Mouse (Mus musculus): ENCODE measurements at regions not wholly inside any gene's neighbourhood (a gene's known extent, or its start where the extent isn't known, plus 50 kb on each side); places are given as distances from the start of the nearest gene placed in this dataset.

DNA sequence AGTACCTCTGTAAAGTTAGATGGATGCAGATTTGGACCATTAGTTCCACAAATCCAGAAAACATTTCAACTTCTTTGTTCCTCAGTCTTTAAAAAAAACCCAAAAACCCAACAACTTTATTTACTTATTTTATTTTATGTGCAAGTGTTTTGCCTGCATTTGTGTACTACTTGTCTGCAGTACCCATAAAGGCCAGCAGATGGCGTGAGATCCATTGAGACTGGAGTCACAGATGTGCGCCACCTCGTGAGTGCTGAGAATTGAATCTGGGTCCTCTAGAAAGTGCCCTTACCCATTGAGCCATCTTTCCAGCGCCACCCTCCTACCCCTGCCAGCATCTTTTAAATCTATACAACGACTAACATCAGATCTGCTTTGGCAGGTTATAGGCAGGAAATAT is 53.0 kb downstream of the Gm12689 start:
- 64% methylated on average over 5 of the region's 5 CpGs for WGBS
- Histone ChIP-seq H3K36me3 (no peaks in the 10 kb centered on the region), H3K4me2 (no peak overlapping the region), H3K4me1 (replicated peaks) (0 out of 2 replicates have a peak, but pooled peaks cover 2% of the 10 kb centered on the region), H3K4me3 (replicated peaks) (no peak overlapping the region), H3K9me3 (0 out of 2 replicates have a peak, but pooled peaks cover 4% of the 10 kb centered on the region), H3K27me3 (peaks cover 4% of the 10 kb centered on the region; the same call in 1 of the 2 replicates), H3K27ac (no peak overlapping the region), H3K9ac (replicated peaks) (no peak overlapping the region)
- no peak for ATAC-seq (ENCODE audit: insufficient number of reproducible peaks, insufficient read depth, low FRiP score, low TSS enrichment, low read depth)

DNA sequence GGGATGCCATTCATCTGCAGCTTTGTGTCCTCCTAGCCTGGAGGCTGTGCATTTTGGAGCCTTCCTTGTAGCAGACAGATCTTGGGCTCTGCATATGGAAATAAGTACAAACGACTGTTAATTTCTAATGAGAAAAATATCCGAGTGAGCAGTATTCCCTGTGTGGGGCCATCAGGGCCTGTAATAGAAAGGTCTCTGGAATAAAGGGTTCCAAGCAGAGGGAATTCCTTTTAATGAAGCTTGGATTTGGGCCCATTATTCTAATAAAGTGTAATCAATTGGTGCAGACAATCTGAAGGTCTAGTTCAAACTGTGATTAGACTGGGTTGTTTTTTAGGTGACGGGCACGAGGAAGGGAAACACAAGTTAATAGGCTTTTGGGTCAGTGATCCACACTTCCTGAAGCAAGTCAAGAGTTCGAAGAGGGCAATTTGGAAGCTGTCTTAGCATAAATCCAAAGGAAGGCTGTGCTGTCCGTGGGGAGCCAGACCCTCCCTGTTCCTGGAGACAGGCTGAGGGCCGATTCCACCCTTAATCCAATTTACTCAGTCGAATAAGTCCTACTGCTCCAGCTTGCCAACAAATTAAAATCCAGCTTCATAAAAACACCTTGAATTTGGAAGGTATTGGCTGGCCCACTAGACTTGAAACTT is 57.5 kb downstream of the Gm12689 start:
- no peak for ATAC-seq (ENCODE audit: insufficient number of reproducible peaks, insufficient read depth, low FRiP score, low TSS enrichment, low read depth)
- H3K4me2 ChIP-seq: no peak overlapping the region
- H3K9ac ChIP-seq (replicated peaks): no peak overlapping the region
- no peaks in the 10 kb centered on the region for H3K36me3 ChIP-seq
- no peak overlapping the region for H3K27ac ChIP-seq
- H3K4me1 ChIP-seq (replicated peaks): 0 out of 2 replicates have a peak, but pooled peaks cover 10% of the 10 kb centered on the region
- H3K9me3 ChIP-seq: 0 out of 2 replicates have a peak, but pooled peaks cover 4% of the 10 kb centered on the region
- H3K27me3 ChIP-seq: no peaks in the 10 kb centered on the region; the same call in 1 of the 2 replicates
- no peak overlapping the region for H3K4me3 ChIP-seq (replicated peaks)
- WGBS: 28% methylated on average over 8 of the region's 8 CpGs

- Histone ChIP-seq H3K9ac (replicated peaks) (no peak overlapping the region), H3K9me3 (no peaks in the 10 kb centered on the region), H3K4me3 (replicated peaks) (no peak overlapping the region), H3K4me2 (peak overlapping the region; percentile 37), H3K27ac (no peak overlapping the region), H3K36me3 (no peaks in the 10 kb centered on the region), H3K4me1 (replicated peaks) (0 out of 2 replicates have a peak, but pooled peaks cover 10% of the 10 kb centered on the region), H3K27me3 (no peaks in the 10 kb centered on the region; the same call in 1 of the 2 replicates)
- no peak for ATAC-seq (ENCODE audit: insufficient number of reproducible peaks, insufficient read depth, low FRiP score, low TSS enrichment, low read depth)
- WGBS: 48% methylated on average over 16 of the region's 17 CpGs
Measured at GRCm38 (mm10) chr4:99354241-99354640, 58.5 kb downstream of the Gm12689 start.

- peak overlapping the region; percentile 37; the same call in 1 of the 2 replicates for H3K4me2 ChIP-seq
- 51% methylated on average over 9 of the region's 9 CpGs for WGBS
Measured at GRCm38 (mm10) chr4:99354835-99355234, 59.1 kb downstream of the Gm12689 start.

GRCm38 (mm10) chr4:99368036-99368435 is 72.3 kb downstream of the Gm12689 start:
- Histone ChIP-seq H3K27ac (no peak overlapping the region), H3K27me3 (no peaks in the 10 kb centered on the region), H3K9ac (replicated peaks) (no peak overlapping the region), H3K4me1 (replicated peaks) (no peaks in the 10 kb centered on the region), H3K4me3 (replicated peaks) (no peak overlapping the region), H3K4me2 (no peak overlapping the region), H3K9me3 (no peaks in the 10 kb centered on the region), H3K36me3 (no peaks in the 10 kb centered on the region)
- WGBS: 92% methylated on average over 9 of the region's 9 CpGs
- ATAC-seq (ENCODE audit: insufficient number of reproducible peaks, insufficient read depth, low FRiP score, low TSS enrichment, low read depth): no peak

More at GRCm38 (mm10) chr4:99354835-99355234, 59.1 kb downstream of the Gm12689 start:
- Histone ChIP-seq H3K27ac (no peak overlapping the region), H3K27me3 (no peaks in the 10 kb centered on the region; the same call in 1 of the 2 replicates), H3K36me3 (no peaks in the 10 kb centered on the region), H3K4me3 (replicated peaks) (no peak overlapping the region), H3K4me1 (replicated peaks) (0 out of 2 replicates have a peak, but pooled peaks cover 9% of the 10 kb centered on the region), H3K9me3 (0 out of 2 replicates have a peak, but pooled peaks cover 4% of the 10 kb centered on the region), H3K9ac (replicated peaks) (no peak overlapping the region)
- ATAC-seq (ENCODE audit: insufficient number of reproducible peaks, insufficient read depth, low FRiP score, low TSS enrichment, low read depth): no peak

DNA sequence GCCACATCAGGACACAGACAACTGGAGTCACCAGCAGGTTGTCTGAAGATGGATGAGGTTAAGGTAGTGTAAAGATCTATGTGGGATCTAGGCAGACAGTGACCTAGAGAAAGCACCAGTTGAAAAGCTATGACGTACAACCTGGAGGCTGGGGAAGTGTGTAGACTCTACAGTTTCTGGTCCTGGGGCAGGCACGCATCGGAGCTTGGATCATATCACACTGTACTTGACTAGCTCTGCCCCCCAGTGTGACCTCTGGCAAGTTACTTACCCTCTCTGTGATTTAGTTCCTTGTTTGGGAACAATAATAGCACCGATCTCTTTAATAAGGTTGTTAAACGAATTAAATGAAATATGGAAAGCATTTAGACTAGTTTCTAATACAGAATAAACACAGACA is 75.5 kb downstream of the Gm12689 start:
- Histone ChIP-seq H3K36me3 (no peaks in the 10 kb centered on the region), H3K4me2 (no peak overlapping the region), H3K9ac (replicated peaks) (no peak overlapping the region), H3K27ac (no peak overlapping the region), H3K9me3 (no peaks in the 10 kb centered on the region), H3K4me3 (replicated peaks) (no peak overlapping the region), H3K4me1 (replicated peaks) (0 out of 2 replicates have a peak, but pooled peaks cover 4% of the 10 kb centered on the region), H3K27me3 (no peaks in the 10 kb centered on the region; the same call in 1 of the 2 replicates)
- ATAC-seq (ENCODE audit: insufficient number of reproducible peaks, insufficient read depth, low FRiP score, low TSS enrichment, low read depth): no peak
- 84% methylated on average over 5 of the region's 5 CpGs for WGBS

DNA sequence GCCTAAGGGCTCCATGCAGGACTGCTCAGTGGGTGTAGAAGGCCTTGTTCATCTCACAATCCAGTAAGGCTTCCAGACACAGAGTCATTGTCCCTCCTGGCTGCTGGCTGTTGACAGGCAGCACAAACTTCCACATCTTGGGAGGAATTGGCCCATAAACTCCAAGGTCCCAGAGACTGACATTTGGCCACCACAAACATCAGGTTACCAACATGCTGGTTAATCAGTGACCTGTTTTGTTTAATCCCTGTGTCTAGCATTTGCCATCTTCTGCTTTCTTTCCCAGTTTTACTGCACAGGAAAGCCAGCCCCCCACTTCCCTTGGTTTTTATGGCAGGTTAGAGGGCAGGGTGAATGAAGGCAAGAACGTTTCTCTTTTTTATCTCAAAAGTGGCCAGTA is 80.5 kb downstream of the Gm12689 start:
- Histone ChIP-seq H3K9ac (replicated peaks) (no peak overlapping the region), H3K27ac (no peak overlapping the region), H3K4me3 (replicated peaks) (no peak overlapping the region), H3K9me3 (no peaks in the 10 kb centered on the region), H3K36me3 (no peaks in the 10 kb centered on the region), H3K27me3 (peaks cover 27% of the 10 kb centered on the region), H3K4me2 (no peak overlapping the region), H3K4me1 (replicated peaks) (0 out of 2 replicates have a peak, but pooled peaks cover 4% of the 10 kb centered on the region)
- no peak for ATAC-seq (ENCODE audit: insufficient number of reproducible peaks, insufficient read depth, low FRiP score, low TSS enrichment, low read depth)
- WGBS: 9% methylated on average over 1 of the region's 1 CpGs

DNA sequence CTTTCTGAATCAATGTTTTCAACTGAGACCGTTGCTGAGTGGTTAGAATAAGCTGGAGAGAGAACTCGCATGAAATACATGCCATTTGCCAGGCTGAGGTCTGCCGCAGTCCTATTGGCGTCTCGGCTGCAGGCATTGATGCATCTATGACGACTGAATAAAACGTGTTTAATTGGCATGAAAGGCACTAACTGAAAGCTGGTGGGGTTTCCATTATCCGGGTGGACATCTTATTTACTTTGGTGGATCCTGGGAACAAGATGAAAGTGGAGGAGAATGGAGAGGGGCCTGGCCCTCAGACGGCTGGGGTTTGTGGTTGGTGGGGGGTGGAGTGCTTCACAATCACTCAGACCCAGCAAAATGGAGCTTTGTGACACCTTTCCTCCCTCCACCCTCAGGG is 81.2 kb downstream of the Gm12689 start:
- H3K4me1 ChIP-seq (replicated peaks): 0 out of 2 replicates have a peak, but pooled peaks cover 4% of the 10 kb centered on the region
- no peak overlapping the region for H3K4me2 ChIP-seq
- no peak overlapping the region for H3K9ac ChIP-seq (replicated peaks)
- H3K36me3 ChIP-seq: no peaks in the 10 kb centered on the region
- no peak overlapping the region for H3K4me3 ChIP-seq (replicated peaks)
- peaks cover 27% of the 10 kb centered on the region for H3K27me3 ChIP-seq
- no peak for ATAC-seq (ENCODE audit: insufficient number of reproducible peaks, insufficient read depth, low FRiP score, low TSS enrichment, low read depth)
- H3K27ac ChIP-seq: no peak overlapping the region
- H3K9me3 ChIP-seq: no peaks in the 10 kb centered on the region
- 36% methylated on average over 9 of the region's 9 CpGs for WGBS

GRCm38 (mm10) chr4:99379983-99380382 is 84.3 kb downstream of the Gm12689 start:
- Histone ChIP-seq H3K27me3 (peaks cover 27% of the 10 kb centered on the region), H3K9ac (replicated peaks) (no peak overlapping the region), H3K4me1 (replicated peaks) (0 out of 2 replicates have a peak, but pooled peaks cover 4% of the 10 kb centered on the region), H3K27ac (no peak overlapping the region), H3K4me3 (replicated peaks) (no peak overlapping the region), H3K36me3 (no peaks in the 10 kb centered on the region), H3K4me2 (no peak overlapping the region), H3K9me3 (no peaks in the 10 kb centered on the region)
- no peak for ATAC-seq (ENCODE audit: insufficient number of reproducible peaks, insufficient read depth, low FRiP score, low TSS enrichment, low read depth)
- WGBS: 92% methylated on average over 4 of the region's 4 CpGs

DNA sequence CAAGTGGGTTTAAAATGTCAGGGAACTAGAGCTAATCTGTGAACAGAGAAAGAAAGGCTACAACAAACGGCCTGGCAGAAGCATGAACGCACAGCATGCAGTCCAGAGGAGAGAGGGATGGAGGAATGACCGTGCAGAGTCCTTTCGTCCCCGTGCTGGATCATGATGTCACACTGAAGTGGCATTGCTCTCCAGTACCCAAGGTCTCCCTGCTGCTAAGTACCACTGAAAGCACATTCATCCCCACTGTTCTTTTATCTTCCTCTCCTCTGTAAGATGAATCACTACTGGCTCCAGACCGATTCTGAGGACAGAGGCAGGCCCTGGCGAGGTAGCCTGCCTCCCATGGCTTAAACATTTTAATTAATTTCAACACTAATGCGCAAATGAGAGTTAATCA is 89.7 kb downstream of the Gm12689 start:
- Histone ChIP-seq H3K27ac (no peak overlapping the region), H3K9me3 (no peaks in the 10 kb centered on the region), H3K4me3 (replicated peaks) (no peak overlapping the region), H3K4me1 (replicated peaks) (peaks cover 7% of the 10 kb centered on the region; the same call in 1 of the 2 replicates), H3K9ac (replicated peaks) (no peak overlapping the region), H3K36me3 (no peaks in the 10 kb centered on the region), H3K27me3 (no peaks in the 10 kb centered on the region), H3K4me2 (no peak overlapping the region)
- 30% methylated on average over 8 of the region's 8 CpGs for WGBS
- no peak for ATAC-seq (ENCODE audit: insufficient number of reproducible peaks, insufficient read depth, low FRiP score, low TSS enrichment, low read depth)

DNA sequence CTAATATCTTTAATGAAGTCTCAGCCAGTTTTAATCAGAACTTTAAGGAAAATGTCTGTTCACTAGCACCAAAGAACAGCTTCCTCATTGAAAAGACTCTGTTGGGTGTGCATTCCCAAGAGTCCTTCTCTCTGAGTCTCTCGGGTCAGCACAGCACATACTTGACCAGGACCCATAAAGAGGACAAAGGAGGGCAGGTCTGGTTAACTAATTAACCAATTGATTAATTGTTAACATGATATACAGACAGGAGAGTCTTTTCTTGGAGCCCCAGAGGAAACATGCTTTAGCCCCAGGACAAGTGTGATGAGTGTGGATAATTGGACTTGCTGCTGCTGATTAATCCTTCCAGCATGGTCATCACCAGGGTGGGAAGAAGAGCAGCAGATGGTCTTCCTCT is 93.7 kb downstream of the Gm12689 start:
- H3K9ac ChIP-seq (replicated peaks): no peak overlapping the region
- no peak overlapping the region for H3K4me3 ChIP-seq (replicated peaks)
- H3K27ac ChIP-seq: no peak overlapping the region
- H3K27me3 ChIP-seq: no peaks in the 10 kb centered on the region
- no peaks in the 10 kb centered on the region; the same call in 1 of the 2 replicates for H3K9me3 ChIP-seq
- H3K4me1 ChIP-seq (replicated peaks): peaks cover 7% of the 10 kb centered on the region; the same call in 1 of the 2 replicates
- 73% methylated on average over 1 of the region's 1 CpGs for WGBS
- H3K36me3 ChIP-seq: no peaks in the 10 kb centered on the region
- ATAC-seq (ENCODE audit: insufficient number of reproducible peaks, insufficient read depth, low FRiP score, low TSS enrichment, low read depth): no peak
- no peak overlapping the region for H3K4me2 ChIP-seq
